Mouse (Mus musculus): ENCODE measurements around the gene Btd. TPM values are rescaled to one million over a fixed set of nuclear protein-coding genes. Genes with fewer than 3 reads are reported as not detected.

The Btd gene
- polyA plus RNA-seq, 1 experiment, result 10.5 TPM

- H3K27me3 ChIP-seq (replicated peaks), result no peaks in the 10 kb centered on the region
- H3K4me3 ChIP-seq (replicated peaks), result no peak overlapping the region
- peaks cover 93% of the 10 kb centered on the region for H3K36me3 ChIP-seq (replicated peaks; ENCODE audit: low read length)
- H3K4me1 ChIP-seq, result peaks cover 16% of the 10 kb centered on the region
- H3K9me3 ChIP-seq, result peaks cover 4% of the 10 kb centered on the region
- TF ChIP-seq GATA1 (IDR thresholded peaks at IDR 0.05; ENCODE audit: borderline replicate concordance, low read length) (no peak), FLI1 (IDR thresholded peaks at IDR 0.05; ENCODE audit: low read length) (no peak)
Measured at GRCm38 (mm10) chr14:31611986-31612385, 28.8 kb upstream of the Btd start.

- Histone ChIP-seq H3K4me1 (peaks cover 25% of the 10 kb centered on the region), H3K9me3 (peaks cover 4% of the 10 kb centered on the region), H3K4me3 (replicated peaks) (no peak overlapping the region), H3K27me3 (replicated peaks) (no peaks in the 10 kb centered on the region), H3K36me3 (replicated peaks; ENCODE audit: low read length) (peaks cover 93% of the 10 kb centered on the region)
- TF ChIP-seq FLI1 (IDR thresholded peaks at IDR 0.05; ENCODE audit: low read length) (no peak), GATA1 (IDR thresholded peaks at IDR 0.05; ENCODE audit: borderline replicate concordance, low read length) (no peak)
Measured at GRCm38 (mm10) chr14:31613671-31614070, 27.2 kb upstream of the Btd start.

- Histone ChIP-seq H3K4me3 (replicated peaks) (no peak overlapping the region), H3K27me3 (replicated peaks) (no peaks in the 10 kb centered on the region), H3K36me3 (replicated peaks; ENCODE audit: low read length) (peaks cover 98% of the 10 kb centered on the region), H3K9me3 (peaks cover 8% of the 10 kb centered on the region), H3K4me1 (peaks cover 21% of the 10 kb centered on the region)
- TF ChIP-seq FLI1 (IDR thresholded peaks at IDR 0.05; ENCODE audit: low read length) (no peak), GATA1 (IDR thresholded peaks at IDR 0.05; ENCODE audit: borderline replicate concordance, low read length) (no peak)
Measured at GRCm38 (mm10) chr14:31617204-31617603, 23.6 kb upstream of the Btd start.

- peaks cover 97% of the 10 kb centered on the region for H3K36me3 ChIP-seq (replicated peaks; ENCODE audit: low read length)
- H3K4me1 ChIP-seq, result peaks cover 26% of the 10 kb centered on the region
- TF ChIP-seq FLI1 (IDR thresholded peaks at IDR 0.05; ENCODE audit: low read length) (no peak), GATA1 (IDR thresholded peaks at IDR 0.05; ENCODE audit: borderline replicate concordance, low read length) (no peak)
- no peaks in the 10 kb centered on the region for H3K27me3 ChIP-seq (replicated peaks)
- H3K9me3 ChIP-seq, result peaks cover 5% of the 10 kb centered on the region
- no peak overlapping the region for H3K4me3 ChIP-seq (replicated peaks)
Measured at GRCm38 (mm10) chr14:31617997-31618396, 22.8 kb upstream of the Btd start.

GRCm38 (mm10) chr14:31620591-31621223 lies 20.1 kb upstream of the Btd start:
- TF ChIP-seq GATA1 (IDR thresholded peaks at IDR 0.05; ENCODE audit: borderline replicate concordance, low read length) (no peak), FLI1 (IDR thresholded peaks at IDR 0.05; ENCODE audit: low read length) (no peak)
- H3K27me3 ChIP-seq (replicated peaks), result no peaks in the 10 kb centered on the region
- peaks cover 92% of the 10 kb centered on the region for H3K36me3 ChIP-seq (replicated peaks; ENCODE audit: low read length)
- H3K4me1 ChIP-seq, result peaks cover 29% of the 10 kb centered on the region
- 0 out of 2 replicates have a peak, but pooled peaks cover 4% of the 10 kb centered on the region for H3K9me3 ChIP-seq
- no peak overlapping the region for H3K4me3 ChIP-seq (replicated peaks)

GRCm38 (mm10) chr14:31622748-31623147 lies 18.1 kb upstream of the Btd start:
- Histone ChIP-seq H3K36me3 (replicated peaks; ENCODE audit: low read length) (peaks cover 87% of the 10 kb centered on the region), H3K9me3 (0 out of 2 replicates have a peak, but pooled peaks cover 4% of the 10 kb centered on the region), H3K4me3 (replicated peaks) (no peak overlapping the region), H3K27me3 (replicated peaks) (no peaks in the 10 kb centered on the region), H3K4me1 (peaks cover 24% of the 10 kb centered on the region)
- TF ChIP-seq GATA1 (IDR thresholded peaks at IDR 0.05; ENCODE audit: borderline replicate concordance, low read length) (no peak), FLI1 (IDR thresholded peaks at IDR 0.05; ENCODE audit: low read length) (no peak)

GRCm38 (mm10) chr14:31630677-31631076 lies 10.2 kb upstream of the Btd start:
- H3K4me3 ChIP-seq (replicated peaks), result no peak overlapping the region
- no peaks in the 10 kb centered on the region for H3K27me3 ChIP-seq (replicated peaks)
- H3K4me1 ChIP-seq, result 0 out of 2 replicates have a peak, but pooled peaks cover 3% of the 10 kb centered on the region
- peaks cover 59% of the 10 kb centered on the region for H3K36me3 ChIP-seq (replicated peaks; ENCODE audit: low read length)
- TF ChIP-seq GATA1 (IDR thresholded peaks at IDR 0.05; ENCODE audit: borderline replicate concordance, low read length) (no peak), FLI1 (IDR thresholded peaks at IDR 0.05; ENCODE audit: low read length) (no peak)
- no peaks in the 10 kb centered on the region for H3K9me3 ChIP-seq

- H3K27me3 ChIP-seq (replicated peaks), result no peaks in the 10 kb centered on the region
- H3K9me3 ChIP-seq, result no peaks in the 10 kb centered on the region
- TF ChIP-seq GATA1 (IDR thresholded peaks at IDR 0.05; ENCODE audit: borderline replicate concordance, low read length), result no peak
- no peak for TF ChIP-seq FLI1 (IDR thresholded peaks at IDR 0.05; ENCODE audit: low read length)
- H3K36me3 ChIP-seq (replicated peaks; ENCODE audit: low read length), result peaks cover 28% of the 10 kb centered on the region
- H3K4me1 ChIP-seq, result peaks cover 35% of the 10 kb centered on the region
- peak within 1 kb of the TSS; percentile 98 for H3K4me3 ChIP-seq (replicated peaks)
Measured at GRCm38 (mm10) chr14:31640346-31640889, 410 bp upstream of the Btd start, which contains the start of gene Gm49387. Gene Gm49387 (minus strand): TSS chr14:31640878.

- TF ChIP-seq GATA1 (IDR thresholded peaks at IDR 0.05; ENCODE audit: borderline replicate concordance, low read length) (no peak), FLI1 (IDR thresholded peaks at IDR 0.05; ENCODE audit: low read length) (no peak)
- Histone ChIP-seq H3K9me3 (no peaks in the 10 kb centered on the region), H3K4me1 (peaks cover 46% of the 10 kb centered on the region), H3K27me3 (replicated peaks) (no peaks in the 10 kb centered on the region), H3K4me3 (replicated peaks) (peak overlapping the region; percentile 98), H3K36me3 (replicated peaks; ENCODE audit: low read length) (peaks cover 33% of the 10 kb centered on the region)
Measured at GRCm38 (mm10) chr14:31641506-31642155, 803 bp downstream of the Btd start.
